Mouse (Mus musculus) ES-E14 (cell line): ENCODE measurements around the gene Gm10428. TPM values are rescaled to one million over a fixed set of nuclear protein-coding genes. Genes with fewer than 3 reads are reported as not detected.

Source experiments
- DNase-seq: peaks from one replicate; pipeline ENCODE4 v3.0.0-alpha.2; 2013; ENCODE audit warnings: low read depth, low spot score
- H3K27ac ChIP-seq: 2 replicates; pipeline ENCODE4 v1.5.1; 2012; ENCODE audit warnings: low read depth, mild to moderate bottlenecking, low read length, moderate library complexity, mixed read lengths; ENCODE audit not compliant: poor library complexity, insufficient read depth, severe bottlenecking
- H3K36me3 ChIP-seq: 2 replicates; pipeline ENCODE4 v1.6.1; 2012; ENCODE audit warnings: mild to moderate bottlenecking, low read length, moderate library complexity, mixed read lengths; ENCODE audit not compliant: control insufficient read depth, poor library complexity, insufficient read depth, severe bottlenecking
- H3K4me1 ChIP-seq, 2 experiments: fragments of 150-350 bp in 1 of 2; sonication (generic) in 1 of 2; 2 replicates each; pipeline ENCODE4 v1.6.1; 2012; ENCODE audit warnings: low read length in 2 of 2, mild to moderate bottlenecking in 1 of 2, mixed read lengths in 1 of 2; ENCODE audit not compliant: control insufficient read depth in 2 of 2, insufficient read depth in 2 of 2, poor library complexity in 1 of 2
- H3K4me3 ChIP-seq, 2 experiments: fragments of 150-350 bp in 1 of 2; sonication (generic) in 1 of 2; 2 replicates each; pipeline ENCODE4 v1.5.1; 2012; ENCODE audit warnings: low read length in 2 of 2, low read depth in 1 of 2, mild to moderate bottlenecking in 1 of 2, mixed read lengths in 1 of 2; ENCODE audit not compliant: insufficient read depth in 1 of 2, poor library complexity in 1 of 2, severe bottlenecking in 1 of 2
- H3K9ac ChIP-seq: 2 replicates; pipeline ENCODE4 v1.6.1; 2012; ENCODE audit warnings: low read depth, mild to moderate bottlenecking, low read length, mixed read lengths; ENCODE audit not compliant: poor library complexity, insufficient read depth, severe bottlenecking
- H3K9me3 ChIP-seq: fragments of 150-350 bp; sonication (generic); 2 replicates; pipeline ENCODE4 v1.6.1; 2012; ENCODE audit warnings: low read depth, mild to moderate bottlenecking, low read length; ENCODE audit not compliant: control insufficient read depth, insufficient read depth
- CHD2 ChIP-seq: IDR thresholded peaks from 2 replicates; pipeline ENCODE4 v1.6.1; 2014; ENCODE audit warnings: mild to moderate bottlenecking, low read depth, low read length, inconsistent platforms
- HCFC1 ChIP-seq: IDR thresholded peaks from 2 replicates; pipeline ENCODE4 v1.6.1; 2012; ENCODE audit warnings: low read length, inconsistent platforms, borderline replicate concordance; ENCODE audit not compliant: insufficient read depth
- MAFK ChIP-seq: IDR thresholded peaks from 2 replicates; pipeline ENCODE4 v1.6.1; 2014; ENCODE audit warnings: mild to moderate bottlenecking, low read depth, low read length, inconsistent platforms; ENCODE audit not compliant: insufficient read depth
- ZC3H11A ChIP-seq: IDR thresholded peaks from 2 replicates; pipeline ENCODE4 v1.6.1; 2012; ENCODE audit warnings: low read depth, mild to moderate bottlenecking, inconsistent platforms, low read length, borderline replicate concordance
- ZNF384 ChIP-seq: IDR thresholded peaks from 2 replicates; pipeline ENCODE4 v1.6.1; 2012; ENCODE audit warnings: low read depth, low read length, inconsistent platforms
- in situ Hi-C, 2 experiments: fragments of 600-800 bp; cut with MboI; formaldehyde crosslinking; loops; one replicate each; pipeline ENCODE4 v1.15.1; 2025; ENCODE audit warnings: low sequenced_read_pairs in 2 of 2, inconsistent platforms in 1 of 2; ENCODE audit not compliant: unreplicated experiment in 2 of 2
- total RNA-seq: library from RNA; depleted of rRNA; stranded (reverse); fragments of 300-350 nt; gene quantifications from 2 replicates; pipeline ENCODE4 v1.2.3, GENCODE M21; 2012; rRNA removed

The Gm10428 gene
- total RNA-seq, 1 experiment: not detected

DNA sequence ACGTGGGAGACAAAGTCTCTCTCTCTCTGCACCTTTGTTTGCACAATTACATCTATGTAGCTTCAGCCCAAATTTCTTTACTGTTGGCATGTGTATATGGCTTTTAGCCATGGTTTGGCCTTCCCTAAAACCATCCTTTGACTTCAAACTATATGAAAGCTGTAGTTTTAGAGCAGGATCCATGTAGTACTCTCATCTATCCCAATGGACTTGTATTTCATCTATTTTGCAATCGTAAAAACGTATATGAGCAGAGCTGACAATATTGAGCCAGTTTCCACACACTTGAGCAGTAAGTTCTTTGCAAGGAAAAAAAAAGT lies 36.7 kb downstream of the Gm10428 start:
- peaks cover 0 to 3% of the 10 kb centered on the region in 2 experiments; a peak in 2 of 4 replicates for H3K4me1 ChIP-seq
- no peaks in the 10 kb centered on the region for H3K36me3 ChIP-seq
- peak overlapping the region; percentile 13; the same call in 1 of the 2 replicates for H3K9ac ChIP-seq
- H3K27ac ChIP-seq: no peak overlapping the region
- peak overlapping the region; percentile 7 to 12 for H3K4me3 ChIP-seq
- in situ Hi-C loops: no loop called here
- no peak for DNase-seq
- no peaks in the 10 kb centered on the region for H3K9me3 ChIP-seq
- no peak for TF ChIP-seq MAFK
- no peak for TF ChIP-seq ZC3H11A
- no peak for TF ChIP-seq HCFC1
- TF ChIP-seq CHD2: no peak
- no peak for TF ChIP-seq ZNF384

Other genes with a start within 250 kb of the Gm10428 start
- gene Cenpv, start 213.8 kb upstream of the Gm10428 start, total RNA-seq: 66.5 and 68.0 TPM in 2 replicates
- 1,350 and 1,664 TPM in 2 replicates for gene Ubb, start 201.9 kb upstream of the Gm10428 start, total RNA-seq
- gene Trpv2, start 178.6 kb upstream of the Gm10428 start, total RNA-seq: 9.8 and 13.4 TPM in 2 replicates
- gene Lrrc75a, start 104.6 kb upstream of the Gm10428 start, total RNA-seq: 9.9 and 11.6 TPM in 2 replicates
- gene Mmgt2, start 104.4 kb upstream of the Gm10428 start, total RNA-seq: 11.4 and 13.6 TPM in 2 replicates
- gene Zfp287, start 21.2 kb upstream of the Gm10428 start, total RNA-seq: 2.2 and 3.6 TPM in 2 replicates
- gene Zfp286, start 36.4 kb downstream of the Gm10428 start, total RNA-seq: 6.3 and 9.1 TPM in 2 replicates
- 3.5 and 4.1 TPM in 2 replicates for gene Trim16, start 67.1 kb downstream of the Gm10428 start, total RNA-seq
- gene Fbxw10, start 94.0 kb downstream of the Gm10428 start, total RNA-seq: 0.85 and 1.2 TPM in 2 replicates
- gene Tvp23b, start 126.4 kb downstream of the Gm10428 start, total RNA-seq: 62.5 and 68.5 TPM in 2 replicates
- 1.1 and 1.6 TPM in 2 replicates for gene Cdrt4, start 198.1 kb downstream of the Gm10428 start, total RNA-seq